Mouse (Mus musculus): ENCODE data around the gene Tcf20.

Tcf20 gene

DNA sequence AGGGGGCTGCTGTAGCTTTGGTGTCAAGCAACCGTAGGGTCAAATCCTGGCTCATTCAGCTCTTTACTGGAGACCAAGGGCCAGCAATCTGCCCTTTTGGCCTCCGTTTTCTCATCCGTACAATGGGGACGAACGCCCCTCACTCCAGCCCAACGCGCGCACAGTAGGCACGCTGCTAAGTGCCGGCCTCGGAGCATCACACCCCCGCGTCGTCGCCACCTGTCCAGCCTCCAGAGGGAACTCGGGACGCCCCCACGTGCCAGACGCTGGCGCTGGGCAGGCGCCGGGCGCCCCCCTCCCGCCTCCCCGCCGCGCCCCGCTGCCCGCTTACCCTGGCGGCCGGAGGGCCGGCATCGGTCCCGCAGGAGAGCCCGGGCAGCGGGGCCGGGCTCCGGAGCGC lies 24.6 kb downstream of the Tcf20 start:
- in situ Hi-C loops (cut with MboI; ENCODE audit: unreplicated experiment in 2 of 2) = no loop called here

DNA sequence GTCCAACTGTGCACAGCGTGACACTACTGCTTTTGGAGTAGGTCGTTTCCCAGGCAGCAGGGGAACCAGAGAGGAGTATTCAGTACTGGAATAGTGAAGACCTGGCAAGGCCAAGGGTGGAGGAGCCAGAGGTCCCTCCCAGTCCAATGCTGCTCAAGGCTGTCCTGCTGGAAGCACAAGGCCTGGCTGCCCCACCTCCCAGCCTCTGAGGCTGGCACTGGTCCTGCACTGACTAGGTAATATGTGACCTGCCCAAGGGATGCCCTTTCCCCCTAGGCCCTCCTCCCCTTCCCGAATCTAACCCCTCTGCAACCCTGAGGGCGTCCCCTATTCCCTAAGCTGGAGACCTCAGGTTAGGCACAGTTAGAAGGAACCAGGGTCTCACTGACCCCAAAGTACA lies 25.1 kb downstream of the Tcf20 start:
- in situ Hi-C loops (cut with MboI; ENCODE audit: unreplicated experiment in 2 of 2) = no loop called here

DNA sequence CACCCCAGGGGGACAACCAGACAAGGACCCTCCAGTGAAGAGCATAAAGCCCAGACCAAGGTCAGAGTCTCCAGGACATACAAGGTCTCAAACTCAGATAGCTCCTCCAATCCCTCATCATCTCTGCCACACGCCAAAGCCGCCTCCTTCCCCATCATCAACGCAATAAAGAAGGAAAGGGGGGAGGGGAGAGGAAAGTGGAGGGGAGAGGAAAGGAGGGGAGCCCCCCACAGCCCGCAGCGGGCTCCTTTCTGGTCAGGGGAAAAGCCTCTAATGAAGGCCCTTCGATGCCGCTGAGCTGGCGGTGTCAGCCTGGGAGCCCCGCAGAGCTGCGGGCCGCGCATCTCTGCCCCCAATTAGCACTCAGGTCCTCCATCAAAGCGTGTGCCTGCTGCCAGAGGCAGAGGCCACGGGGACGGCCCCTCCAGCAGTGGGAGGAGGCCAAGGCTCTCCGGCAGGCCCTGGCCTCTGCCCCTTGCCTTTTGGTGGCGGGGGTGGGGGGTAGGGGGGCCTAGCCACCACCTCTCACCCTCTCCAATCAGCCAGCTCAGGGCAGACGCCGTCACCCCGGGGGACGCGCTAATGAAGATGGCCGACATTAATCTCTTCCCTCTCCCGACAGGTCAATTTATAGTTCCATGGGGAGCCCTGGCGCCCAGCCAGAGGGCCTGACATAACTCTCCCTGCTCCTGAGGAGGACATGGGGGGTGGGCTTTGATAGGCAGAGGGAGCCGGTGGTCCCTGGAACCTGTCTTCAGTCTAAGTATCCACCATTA lies 26.7 kb downstream of the Tcf20 start:
- in situ Hi-C loops (cut with MboI; ENCODE audit: unreplicated experiment in 2 of 2) = no loop called here

DNA sequence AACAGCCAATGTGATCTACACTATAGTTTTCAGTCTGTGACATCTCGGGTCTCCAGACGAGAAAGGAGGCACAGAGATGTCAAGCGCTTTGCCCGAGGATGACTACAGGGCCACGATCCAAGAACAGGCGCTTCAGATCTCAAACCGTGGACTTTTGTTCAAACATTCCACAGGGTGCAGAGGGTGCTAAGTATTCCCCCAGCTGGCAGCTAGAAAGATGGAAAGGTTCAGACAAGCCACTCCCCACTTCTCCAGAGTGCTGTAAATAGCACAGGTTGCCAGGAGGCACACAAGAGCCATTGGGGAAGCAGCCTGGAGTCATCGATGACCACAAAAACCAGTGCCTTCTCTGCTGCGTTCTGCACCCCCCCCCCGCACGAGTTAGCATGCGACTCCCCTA lies 28.5 kb downstream of the Tcf20 start:
- in situ Hi-C loops (cut with MboI; ENCODE audit: unreplicated experiment in 2 of 2) = no loop called here

DNA sequence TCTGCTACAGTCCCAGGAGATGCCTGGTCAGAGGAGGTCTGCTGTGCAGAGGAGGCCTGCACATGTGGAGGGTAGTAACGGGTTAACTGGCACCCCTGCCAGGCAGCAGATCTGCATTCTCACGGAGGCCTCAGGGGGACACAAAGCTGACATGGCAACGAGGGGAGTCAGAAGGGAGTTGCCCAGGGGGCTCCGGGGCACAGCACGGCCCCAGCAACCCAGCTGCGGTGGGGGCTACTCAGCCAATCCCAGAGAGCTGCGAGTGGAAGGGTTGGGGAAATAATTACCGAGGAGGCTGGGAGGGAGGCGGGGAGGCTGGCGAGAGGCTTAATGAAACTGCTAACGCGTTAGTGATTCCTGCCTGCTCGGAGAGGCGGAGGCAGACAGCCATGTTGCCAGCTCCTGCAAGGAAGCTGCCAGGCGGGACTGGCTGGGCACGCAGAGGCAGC lies 29.4 kb downstream of the Tcf20 start:
- in situ Hi-C loops (cut with MboI; ENCODE audit: unreplicated experiment in 2 of 2) = no loop called here

DNA sequence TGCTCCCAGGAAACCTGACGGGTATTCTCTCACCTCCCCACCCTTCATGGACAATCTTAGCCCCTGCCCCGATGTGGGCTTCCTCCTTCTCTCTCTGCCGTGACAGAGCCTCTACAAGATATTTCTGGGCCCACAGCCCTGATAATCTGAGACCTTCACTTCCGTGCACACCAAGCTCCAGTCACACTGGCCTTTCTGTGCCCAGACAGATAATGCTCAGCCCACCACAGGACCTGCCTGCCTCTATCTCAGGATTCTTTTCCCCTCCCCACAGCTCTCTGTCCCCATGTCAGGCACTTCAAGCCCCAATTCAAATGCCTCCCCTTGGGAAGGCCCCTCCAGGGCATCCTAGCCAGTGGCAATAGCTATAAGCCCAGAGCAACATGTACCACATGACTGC lies 31.0 kb downstream of the Tcf20 start:
- in situ Hi-C loops (cut with MboI; ENCODE audit: unreplicated experiment in 2 of 2) = no loop called here

DNA sequence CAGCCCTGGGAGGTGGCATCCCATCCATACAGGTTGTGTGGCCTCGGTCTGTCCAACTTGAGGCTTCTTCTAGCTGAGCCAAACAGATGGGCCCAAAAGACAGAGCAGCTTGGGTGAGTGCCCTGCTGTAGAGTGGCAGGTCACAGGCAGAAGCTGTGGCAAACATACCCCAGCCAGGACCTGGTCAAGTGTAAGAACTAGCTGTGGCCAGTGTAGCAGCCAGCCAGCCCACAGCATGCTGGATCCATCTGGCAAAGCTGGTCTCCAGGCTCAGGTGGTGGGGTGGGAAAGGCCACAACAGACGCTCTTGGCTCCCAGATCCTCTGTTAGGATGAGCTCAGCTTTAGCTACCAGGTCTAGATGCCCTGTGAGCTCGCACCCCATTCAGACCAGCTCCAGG lies 31.4 kb downstream of the Tcf20 start:
- in situ Hi-C loops (cut with MboI; ENCODE audit: unreplicated experiment in 2 of 2) = no loop called here

DNA sequence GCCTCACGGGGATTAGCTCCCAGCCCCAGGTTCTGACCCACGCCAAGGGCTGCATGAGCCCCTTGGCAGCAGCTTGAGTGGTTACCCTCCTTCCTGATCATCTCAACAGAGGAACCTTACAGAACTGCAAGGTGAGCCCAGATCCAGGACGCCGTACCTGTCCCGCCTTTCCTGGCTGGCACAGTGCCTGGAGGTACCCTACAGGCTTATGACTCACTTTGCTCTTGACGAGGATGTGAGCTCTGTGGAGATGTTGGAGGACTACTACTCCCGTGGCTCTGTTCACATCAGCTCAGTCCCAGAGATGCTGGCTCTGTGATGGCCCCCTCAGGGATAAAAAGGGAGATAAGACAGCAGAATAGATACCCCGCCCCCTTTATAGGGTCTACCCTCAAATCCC lies 32.4 kb downstream of the Tcf20 start:
- in situ Hi-C loops (cut with MboI; ENCODE audit: unreplicated experiment in 2 of 2) = no loop called here

DNA sequence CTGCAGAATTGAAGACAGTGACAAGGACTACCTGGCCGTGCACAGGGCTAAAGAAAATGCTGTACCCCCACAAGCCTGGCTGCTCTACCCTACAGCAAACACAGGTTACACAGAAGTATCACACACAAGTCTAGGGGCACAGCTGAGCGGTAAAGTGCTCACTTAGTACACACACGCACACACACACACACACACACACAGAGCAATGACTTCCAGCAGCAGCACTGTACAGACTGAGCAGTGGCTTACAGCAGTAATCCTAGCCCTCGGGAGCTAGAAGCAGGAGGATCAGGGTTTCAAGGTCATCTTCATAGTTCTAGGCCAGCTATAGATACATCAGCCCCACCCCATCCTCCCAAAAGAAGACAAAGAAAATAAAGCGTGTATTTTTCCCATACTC lies 33.6 kb downstream of the Tcf20 start:
- in situ Hi-C loops (cut with MboI; ENCODE audit: unreplicated experiment in 2 of 2) = no loop called here

DNA sequence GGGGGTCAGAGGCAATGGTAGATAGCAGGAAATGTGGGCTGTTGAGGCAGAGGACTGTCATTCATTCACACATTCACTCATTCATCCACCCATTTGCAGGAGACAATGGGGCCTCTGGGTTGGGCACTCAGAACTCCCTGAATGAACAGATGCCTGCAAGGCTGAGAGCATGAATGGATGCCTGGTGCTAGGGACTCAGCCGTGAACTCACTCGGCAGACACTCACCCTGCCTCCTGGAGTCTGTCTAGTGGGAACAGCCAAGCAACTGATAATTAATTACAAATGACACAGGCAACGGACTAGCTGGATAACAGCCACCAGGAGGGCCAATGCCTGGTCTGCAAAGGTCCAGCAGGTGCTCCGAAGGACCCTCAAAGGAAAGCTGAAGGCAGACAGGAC lies 34.6 kb downstream of the Tcf20 start:
- in situ Hi-C loops (cut with MboI; ENCODE audit: unreplicated experiment in 2 of 2) = no loop called here

DNA sequence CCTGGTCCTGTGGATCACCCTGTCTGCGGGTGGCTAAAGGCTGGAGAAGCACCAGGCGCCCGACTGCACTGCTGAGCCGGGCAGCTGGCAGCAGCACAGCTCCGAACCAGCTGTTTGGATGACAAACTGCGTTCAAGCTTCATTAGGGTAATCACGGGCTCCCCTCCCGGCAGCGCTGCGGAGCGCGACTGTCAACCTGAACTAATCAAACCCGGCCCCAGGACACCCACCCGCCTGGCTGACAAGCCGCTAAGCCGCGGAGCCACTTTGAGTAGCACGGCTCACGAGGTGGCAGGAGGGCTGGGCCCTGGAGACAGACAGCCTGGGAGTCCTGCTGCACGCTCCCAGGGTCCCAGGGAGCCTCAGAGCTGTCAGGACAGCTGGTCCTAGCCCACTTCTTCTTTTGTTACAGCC lies 35.4 kb downstream of the Tcf20 start:
- in situ Hi-C loops (cut with MboI; ENCODE audit: unreplicated experiment in 2 of 2) = no loop called here

DNA sequence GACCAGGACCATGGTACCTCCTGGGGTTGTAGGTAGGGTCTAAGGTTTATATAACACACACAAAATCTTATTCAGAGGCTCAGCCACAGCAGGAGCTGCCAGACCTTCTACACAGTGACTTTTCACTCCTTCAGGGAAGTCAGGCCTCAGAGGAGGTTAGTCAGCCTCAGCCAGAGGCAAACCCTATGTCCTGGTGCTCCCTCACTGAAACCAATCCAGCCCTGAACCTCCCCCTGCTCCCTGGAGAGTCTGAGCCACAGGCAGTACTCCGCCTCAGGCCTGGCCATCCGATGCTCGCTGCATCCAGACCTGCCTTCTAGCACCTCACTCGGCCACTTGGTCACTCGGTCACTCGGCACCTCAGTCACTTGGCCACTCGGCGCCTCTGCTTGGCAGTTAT lies 37.4 kb downstream of the Tcf20 start:
- in situ Hi-C loops (cut with MboI; ENCODE audit: unreplicated experiment in 2 of 2) = no loop called here

DNA sequence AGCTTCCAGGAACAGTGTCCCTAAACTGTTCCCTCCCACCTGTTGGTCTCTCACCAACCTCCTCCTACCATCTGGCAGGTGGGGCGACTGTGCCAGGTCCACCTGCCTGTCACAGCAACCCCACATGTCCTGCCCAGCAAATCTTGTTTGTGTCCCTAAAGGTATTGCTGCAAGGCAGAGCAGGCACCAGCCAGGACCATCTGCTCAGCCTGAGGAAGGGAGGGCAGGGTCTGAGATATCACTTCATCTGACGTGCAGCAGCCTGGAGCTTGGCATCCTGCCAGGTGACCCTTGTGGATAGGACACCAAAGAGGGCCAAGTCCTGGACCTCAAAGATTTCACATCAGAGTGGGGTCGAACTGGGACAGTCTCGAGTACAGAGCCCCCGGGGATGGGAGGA lies 40.2 kb downstream of the Tcf20 start:
- in situ Hi-C loops (cut with MboI; ENCODE audit: unreplicated experiment in 2 of 2) = no loop called here

DNA sequence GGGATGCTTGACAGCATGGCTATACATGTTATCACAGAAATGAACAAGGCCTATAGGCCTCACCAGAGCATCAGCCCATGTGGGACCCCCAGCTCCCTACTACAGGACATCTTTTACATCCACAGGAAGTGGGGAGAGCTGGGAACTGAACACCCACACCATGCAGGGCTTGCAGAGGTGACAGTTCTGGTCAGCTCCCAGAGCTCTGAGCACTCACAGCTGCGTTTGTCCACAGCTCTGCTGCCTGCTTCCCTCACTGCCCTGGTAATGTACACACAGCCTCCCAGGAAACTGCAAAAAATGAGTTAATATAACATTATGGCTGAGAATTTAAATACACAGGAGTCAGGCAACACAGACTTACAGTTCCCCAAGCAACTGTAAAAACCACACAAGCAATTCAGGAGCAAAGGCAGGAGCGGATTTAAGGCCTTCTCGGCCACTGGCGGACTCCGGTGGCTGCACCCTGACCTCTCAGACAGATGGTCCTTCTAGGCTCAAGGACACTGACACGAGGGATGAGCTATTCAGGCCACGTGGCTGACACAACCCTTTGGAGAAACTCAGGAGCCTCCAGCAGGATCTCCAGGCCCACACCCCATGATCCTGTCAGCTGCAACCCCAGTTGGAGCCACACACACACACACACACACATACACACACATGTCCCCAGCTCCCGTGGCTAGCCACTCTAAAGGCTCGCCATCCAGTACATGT lies 43.0 kb downstream of the Tcf20 start:
- in situ Hi-C loops (cut with MboI; ENCODE audit: unreplicated experiment in 2 of 2) = no loop called here

DNA sequence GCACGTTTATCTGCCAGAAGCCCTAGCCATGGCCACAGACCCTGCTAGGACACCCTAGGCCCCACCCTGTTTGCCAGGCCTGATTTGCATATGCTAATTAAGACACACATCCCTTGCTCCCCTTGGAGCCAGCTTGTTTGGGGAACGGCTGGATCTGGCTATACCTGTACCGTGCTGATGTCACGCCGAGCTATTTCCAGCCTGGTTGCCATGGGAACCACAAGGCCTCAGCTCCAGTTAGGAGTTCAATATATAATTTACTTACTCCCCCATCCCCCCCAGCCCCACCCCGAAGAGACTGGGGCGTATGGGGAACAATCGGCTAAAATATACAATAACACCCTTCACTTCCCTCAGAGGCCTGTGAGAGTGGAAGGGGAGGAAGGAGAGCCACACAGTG lies 45.9 kb downstream of the Tcf20 start:
- in situ Hi-C loops (cut with MboI; ENCODE audit: unreplicated experiment in 2 of 2) = no loop called here

DNA sequence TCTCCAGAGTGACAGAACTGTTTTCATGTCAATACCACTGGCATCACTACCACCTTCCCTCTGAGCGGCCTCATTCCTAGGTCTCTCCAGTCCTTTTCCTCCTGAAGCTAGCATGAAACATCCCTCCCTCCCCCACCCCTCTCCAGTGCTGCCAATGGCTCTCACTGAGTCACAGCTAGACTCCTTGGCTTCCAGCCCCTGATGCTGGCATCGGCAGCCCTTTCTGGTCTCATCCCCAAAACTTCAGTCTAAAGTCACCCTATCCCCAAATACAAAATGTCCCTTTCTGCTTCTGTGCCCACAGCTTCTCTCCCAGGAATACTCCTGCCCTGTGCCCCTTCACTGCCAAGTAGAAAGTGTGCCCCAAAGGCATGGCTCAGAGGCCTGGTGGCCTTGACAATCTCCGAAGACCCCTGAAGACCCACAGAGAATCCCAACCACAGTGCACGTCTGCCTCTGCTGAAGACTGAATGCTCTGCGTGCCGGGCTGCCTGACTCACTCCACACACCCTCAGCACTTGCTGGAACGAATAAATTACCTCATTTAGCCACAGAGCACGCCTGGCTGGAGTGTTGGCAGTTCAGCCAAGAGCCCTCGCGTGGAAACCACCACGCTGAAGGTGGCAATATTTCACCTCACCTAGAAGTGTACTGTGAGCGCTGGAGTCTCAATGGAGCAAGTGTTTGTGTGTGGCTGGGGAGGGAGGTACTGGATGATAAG lies 47.0 kb downstream of the Tcf20 start:
- in situ Hi-C loops (cut with MboI; ENCODE audit: unreplicated experiment in 2 of 2) = no loop called here

DNA sequence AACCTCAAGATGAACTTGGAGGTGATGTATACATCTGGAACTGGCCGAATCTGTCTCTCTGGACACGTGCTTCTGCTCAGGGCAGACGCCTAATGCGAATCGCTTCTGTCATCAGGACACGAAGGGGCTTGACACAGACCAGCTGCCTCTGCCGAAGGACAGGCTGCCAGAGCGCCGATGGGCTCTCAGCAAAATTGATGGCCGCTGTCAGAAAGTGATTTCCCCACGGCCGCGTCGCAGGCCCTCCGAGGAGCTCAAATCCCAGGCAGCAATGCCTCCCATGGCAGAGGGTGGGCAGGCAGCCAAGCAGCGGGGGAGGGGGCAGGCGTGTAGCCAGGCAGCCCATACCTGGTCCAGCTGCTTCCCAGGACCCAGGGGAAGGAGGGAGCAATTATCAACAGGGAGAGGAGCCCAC lies 49.5 kb downstream of the Tcf20 start:
- in situ Hi-C loops (cut with MboI; ENCODE audit: unreplicated experiment in 2 of 2) = no loop called here

DNA sequence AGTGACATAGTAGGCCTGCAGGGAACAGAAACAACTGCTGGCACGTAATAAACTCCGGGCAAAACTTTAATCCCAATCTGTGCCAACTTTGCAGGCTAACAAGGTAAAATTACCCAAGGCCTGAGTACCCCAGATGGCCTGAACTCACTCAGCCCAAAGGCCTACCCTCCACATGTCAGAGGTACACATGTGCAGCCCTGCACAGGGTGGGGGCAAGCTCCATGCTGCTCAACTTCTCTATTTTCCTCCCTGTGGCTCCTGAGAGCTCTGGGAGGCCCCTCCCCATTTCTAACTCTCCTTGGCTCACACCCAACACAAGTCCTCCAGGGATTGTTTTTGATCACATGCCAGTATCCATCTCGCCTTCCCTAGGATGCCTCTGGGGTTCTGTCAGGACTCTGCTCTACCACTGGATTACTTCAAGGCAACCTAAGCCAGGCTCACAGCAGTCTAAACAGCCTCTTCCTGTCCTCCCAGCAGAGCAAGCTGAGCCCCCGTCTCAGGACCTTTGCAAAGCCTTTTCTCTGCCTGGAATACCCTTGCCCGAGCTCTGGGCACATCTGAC lies 50.2 kb downstream of the Tcf20 start:
- in situ Hi-C loops (cut with MboI; ENCODE audit: unreplicated experiment in 2 of 2) = no loop called here

DNA sequence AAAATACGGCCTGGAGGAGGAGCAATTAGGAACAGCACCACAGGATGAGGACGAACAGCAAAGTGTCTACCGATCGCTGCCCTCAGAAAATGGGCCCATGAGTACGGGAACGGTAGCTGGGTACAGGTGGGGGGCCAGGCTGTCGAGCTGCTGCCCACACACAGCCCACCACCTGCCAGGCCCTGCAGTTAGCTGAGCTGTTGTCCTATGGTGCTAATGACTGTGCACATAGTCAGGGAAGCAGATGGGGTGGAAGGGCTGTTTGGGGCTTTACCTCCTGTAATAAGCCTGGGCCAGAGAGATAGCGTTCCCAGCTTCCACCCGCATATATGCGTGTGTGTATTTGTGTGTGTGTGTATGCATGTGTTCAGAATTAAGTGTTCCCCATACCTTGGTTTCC lies 52.7 kb downstream of the Tcf20 start:
- in situ Hi-C loops (cut with MboI; ENCODE audit: unreplicated experiment in 2 of 2) = no loop called here

DNA sequence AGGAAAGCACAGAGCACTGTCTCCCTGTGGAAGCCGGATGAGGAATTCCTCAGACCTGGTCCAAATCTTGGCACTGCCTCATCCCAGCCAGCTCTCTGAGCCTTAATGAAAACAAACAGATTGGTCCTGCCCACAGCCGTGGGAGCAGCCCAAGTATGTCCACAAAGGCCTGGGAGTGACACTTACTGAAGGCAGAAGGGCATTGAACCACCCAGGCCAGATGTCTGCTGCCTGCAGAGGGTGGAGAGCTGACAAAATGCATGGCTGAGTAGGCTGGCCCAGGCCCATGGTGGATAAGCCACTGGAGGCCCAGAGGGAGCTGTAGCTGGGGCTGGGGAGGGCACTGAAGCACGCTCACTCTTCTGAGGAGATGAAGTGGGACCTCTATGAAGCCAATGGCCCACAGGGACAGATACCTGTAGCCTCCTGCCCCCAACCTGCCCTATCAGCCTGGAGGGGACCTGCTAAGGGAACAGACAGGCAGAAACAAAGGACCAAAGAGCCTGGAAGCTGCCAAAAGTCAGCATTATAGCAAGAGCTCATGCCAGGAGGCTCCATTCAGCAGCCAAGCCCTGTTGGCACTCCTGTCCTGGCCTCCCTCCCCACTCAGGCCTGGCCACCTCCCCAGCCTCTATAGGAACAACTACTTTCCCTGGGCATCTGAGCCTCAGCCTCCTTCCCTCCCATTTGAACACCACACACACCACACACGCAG lies 54.6 kb downstream of the Tcf20 start:
- in situ Hi-C loops (cut with MboI; ENCODE audit: unreplicated experiment in 2 of 2) = no loop called here

DNA sequence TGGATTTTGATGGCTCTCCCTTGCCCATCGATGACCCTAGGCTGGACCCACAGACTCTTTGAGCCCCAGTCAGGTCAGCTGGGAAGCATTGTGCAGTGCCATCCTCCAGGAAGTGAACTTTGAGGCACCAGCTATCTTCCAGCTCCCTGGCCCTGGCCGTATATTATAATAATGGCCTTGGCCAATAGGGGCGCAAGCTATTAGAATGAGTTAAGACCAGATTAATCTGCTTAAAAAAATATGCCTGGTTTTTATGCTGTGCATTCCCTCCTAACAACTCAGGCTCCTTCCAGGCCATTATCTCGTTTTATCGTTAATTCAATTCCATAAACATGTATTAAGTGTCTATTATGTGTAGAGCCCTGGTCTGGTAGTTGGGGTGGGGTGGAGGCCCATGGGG lies 56.2 kb downstream of the Tcf20 start:
- in situ Hi-C loops (cut with MboI; ENCODE audit: unreplicated experiment in 2 of 2) = no loop called here

All from v-Abl transformed pro-B cells (cell line).